Mouse (Mus musculus) liver, adult 2 months (tissue): Measurements from ENCODE around the gene Dazap2. TPM values are rescaled to one million over a fixed set of nuclear protein-coding genes. Genes with fewer than 3 reads are reported as not detected.

ENCODE experiments used
- DNase-seq: peaks from one replicate; pipeline ENCODE4 v3.0.0-alpha.2; 2011; ENCODE audit warnings: low read depth, low spot score; ENCODE audit errors: extremely low read depth
- H3K27ac ChIP-seq: fragments of 200-500 bp; replicated peaks from 2 replicates; pipeline ENCODE4 v1.5.1; 2012; ENCODE audit warnings: low read depth, mild to moderate bottlenecking, control low read depth, inconsistent platforms, low read length; ENCODE audit not compliant: insufficient read depth
- H3K27me3 ChIP-seq: fragments of 200-500 bp; 2 replicates; pipeline ENCODE4 v1.6.1; 2012; ENCODE audit warnings: mild to moderate bottlenecking, moderate library complexity, low read length, inconsistent platforms; ENCODE audit not compliant: control insufficient read depth, insufficient read depth
- H3K36me3 ChIP-seq: fragments of 200-500 bp; 2 replicates; pipeline ENCODE4 v1.6.1; 2012; ENCODE audit warnings: low read length, inconsistent platforms; ENCODE audit not compliant: control insufficient read depth, insufficient read depth
- H3K4me1 ChIP-seq: fragments of 200-500 bp; 2 replicates; pipeline ENCODE4 v1.6.1; 2011; ENCODE audit warnings: low read length; ENCODE audit not compliant: control insufficient read depth, insufficient read depth
- H3K4me3 ChIP-seq: fragments of 200-500 bp; 2 replicates; pipeline ENCODE4 v1.5.1; 2011; ENCODE audit warnings: low read depth, mild to moderate bottlenecking, control low read depth, low read length, moderate library complexity; ENCODE audit not compliant: insufficient read depth
- H3K79me2 ChIP-seq: fragments of 200-500 bp; 2 replicates; pipeline ENCODE4 v1.6.1; 2012; ENCODE audit warnings: inconsistent platforms, mild to moderate bottlenecking, low read length, moderate library complexity; ENCODE audit not compliant: control insufficient read depth, insufficient read depth
- H3K9ac ChIP-seq: fragments of 200-500 bp; 2 replicates; pipeline ENCODE4 v1.6.1; 2012; ENCODE audit warnings: low read depth, mild to moderate bottlenecking, control low read depth, inconsistent platforms, low read length
- CTCF ChIP-seq: fragments of 200-500 bp; IDR thresholded peaks from 2 replicates; pipeline ENCODE4 v1.5.1; 2011; ENCODE audit warnings: low read depth, low read length, control low read depth
- POLR2A ChIP-seq: fragments of 200-500 bp; IDR thresholded peaks from 2 replicates; pipeline ENCODE4 v1.6.1; 2011; ENCODE audit warnings: low read length, control low read depth; ENCODE audit not compliant: insufficient read depth; ENCODE audit errors: extremely low read depth
- WGBS: fragments of 180-500 bp; shearing (Covaris S2); methylation state at CpG from one replicate; pipeline ENCODE4 v1.1.7; 2018; 5-methylcytosine and 5-hydroxymethylcytosine counted together
- polyA plus RNA-seq: library from polyadenylated mRNA; depleted of rRNA; stranded (reverse); fragments of >200 nt; gene quantifications from 2 replicates; pipeline ENCODE4 v1.2.3, GENCODE M21; 2012
- total RNA-seq: library from RNA; depleted of rRNA; stranded (reverse); fragments of >200 nt; gene quantifications from 2 replicates; pipeline ENCODE4 v1.2.3, GENCODE M21; 2014

The Dazap2 gene
- total and polyA plus RNA-seq, 2 experiments, result 50.3 to 460 TPM

GRCm38 (mm10) chr15:100576392-100576791, 38.8 kb upstream of the Dazap2 start:
- WGBS, result 90% methylated on average over 6 of the region's 6 CpGs
- Histone ChIP-seq H3K4me3 (no peak overlapping the region), H3K4me1 (no peaks in the 10 kb centered on the region), H3K27me3 (no peaks in the 10 kb centered on the region), H3K36me3 (no peaks in the 10 kb centered on the region), H3K27ac (no peak overlapping the region), H3K79me2 (no peaks in the 10 kb centered on the region), H3K9ac (no peak overlapping the region)
- no peak for DNase-seq
- no peak for TF ChIP-seq CTCF
- no peak for TF ChIP-seq POLR2A

GRCm38 (mm10) chr15:100576810-100577209, 38.3 kb upstream of the Dazap2 start:
- Histone ChIP-seq H3K4me3 (no peak overlapping the region), H3K79me2 (no peaks in the 10 kb centered on the region), H3K27ac (no peak overlapping the region; the same call in 1 of the 2 replicates), H3K4me1 (no peaks in the 10 kb centered on the region), H3K27me3 (no peaks in the 10 kb centered on the region), H3K36me3 (no peaks in the 10 kb centered on the region), H3K9ac (no peak overlapping the region)
- no peak for DNase-seq
- TF ChIP-seq POLR2A, result no peak
- no peak for TF ChIP-seq CTCF
- 86% methylated on average over 6 of the region's 6 CpGs for WGBS

- WGBS, result 93% methylated on average over 16 of the region's 16 CpGs
- no peak for DNase-seq
- Histone ChIP-seq H3K36me3 (no peaks in the 10 kb centered on the region), H3K27ac (no peak overlapping the region), H3K79me2 (no peaks in the 10 kb centered on the region), H3K4me3 (no peak overlapping the region), H3K4me1 (no peaks in the 10 kb centered on the region), H3K27me3 (no peaks in the 10 kb centered on the region), H3K9ac (no peak overlapping the region)
- no peak for TF ChIP-seq POLR2A
- no peak for TF ChIP-seq CTCF
These were observed 37.2 kb upstream of the Dazap2 start for GRCm38 (mm10) chr15:100577972-100578371.

DNA sequence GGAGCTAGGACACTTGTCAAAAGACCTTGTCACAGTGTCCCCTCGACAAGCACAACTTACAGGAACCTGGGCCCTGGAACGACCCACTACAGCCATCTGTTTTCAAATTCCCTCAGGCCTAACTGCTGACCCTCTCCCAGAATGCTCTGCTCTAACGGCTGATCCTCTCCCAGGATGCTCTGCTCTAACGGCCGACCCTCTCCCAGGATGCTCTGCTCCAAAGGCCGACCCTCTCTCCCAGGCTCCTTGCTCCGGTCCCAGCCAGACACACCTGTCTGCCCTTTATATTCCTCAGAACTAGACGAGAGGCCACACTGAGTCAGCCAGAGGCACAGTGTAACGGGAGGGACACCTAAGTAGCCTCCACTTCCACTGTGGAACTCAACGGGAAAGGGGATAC, 35.0 kb upstream of the Dazap2 start:
- WGBS, result 94% methylated on average over 10 of the region's 10 CpGs
- H3K27ac ChIP-seq, result no peak overlapping the region
- no peaks in the 10 kb centered on the region for H3K36me3 ChIP-seq
- no peaks in the 10 kb centered on the region for H3K79me2 ChIP-seq
- TF ChIP-seq POLR2A, result no peak
- TF ChIP-seq CTCF, result no peak
- H3K4me3 ChIP-seq, result no peak overlapping the region
- H3K27me3 ChIP-seq, result no peaks in the 10 kb centered on the region
- no peak for DNase-seq
- H3K4me1 ChIP-seq, result no peaks in the 10 kb centered on the region
- no peak overlapping the region for H3K9ac ChIP-seq

DNA sequence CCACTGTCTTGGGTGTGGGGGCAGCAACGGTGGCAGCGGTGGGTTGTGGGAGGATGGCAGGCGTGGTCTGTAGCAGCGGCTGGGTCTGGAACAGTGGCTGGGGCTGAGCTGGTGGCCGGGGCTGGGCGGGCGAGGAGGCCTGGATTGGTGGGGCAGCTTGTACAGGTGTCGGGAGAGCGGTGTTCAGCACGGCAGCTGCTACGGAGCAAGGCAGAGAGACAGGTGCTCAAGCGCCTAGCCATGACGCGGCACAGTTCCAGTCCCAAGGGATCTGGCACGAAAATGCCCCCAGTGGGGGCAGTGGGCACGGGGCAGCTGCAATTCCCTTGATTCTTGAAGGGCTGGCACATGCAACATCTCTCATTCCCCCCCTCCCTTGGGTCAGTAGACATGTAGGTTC, 29.2 kb upstream of the Dazap2 start:
- Histone ChIP-seq H3K27me3 (no peaks in the 10 kb centered on the region), H3K4me1 (no peaks in the 10 kb centered on the region), H3K4me3 (no peak overlapping the region), H3K36me3 (no peaks in the 10 kb centered on the region), H3K79me2 (no peaks in the 10 kb centered on the region), H3K27ac (no peak overlapping the region), H3K9ac (no peak overlapping the region)
- TF ChIP-seq POLR2A, result no peak
- no peak for TF ChIP-seq CTCF
- 97% methylated on average over 16 of the region's 16 CpGs for WGBS
- no peak for DNase-seq

DNA sequence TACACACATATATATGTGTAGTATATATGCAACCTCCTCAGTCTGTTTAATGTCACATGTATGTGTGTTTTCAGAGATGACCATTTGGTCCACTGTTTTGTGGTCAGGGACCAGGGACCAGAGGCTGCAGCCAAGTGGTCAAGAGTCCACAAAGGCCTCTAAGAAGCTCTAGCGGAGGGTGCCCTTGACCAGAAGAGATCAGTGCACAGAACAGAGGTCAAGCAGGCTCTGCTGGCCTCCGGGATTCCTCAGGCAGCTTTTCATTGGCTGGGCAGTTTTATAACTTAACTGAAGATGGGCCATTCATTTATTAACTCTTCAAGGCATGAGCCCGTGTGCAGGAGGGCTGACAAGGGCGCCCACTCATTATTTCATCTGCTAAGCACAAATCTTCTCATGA, 28.0 kb upstream of the Dazap2 start:
- Histone ChIP-seq H3K4me3 (no peak overlapping the region), H3K4me1 (no peaks in the 10 kb centered on the region), H3K27me3 (no peaks in the 10 kb centered on the region), H3K79me2 (no peaks in the 10 kb centered on the region), H3K9ac (no peak overlapping the region), H3K36me3 (no peaks in the 10 kb centered on the region), H3K27ac (no peak overlapping the region)
- 72% methylated on average over 4 of the region's 4 CpGs for WGBS
- TF ChIP-seq CTCF (no peak), POLR2A (no peak)
- no peak for DNase-seq
